Mouse (Mus musculus) testis, adult 10 weeks (tissue): ENCODE results near the gene Plcd4. TPM values are rescaled to one million over a fixed set of nuclear protein-coding genes. Genes with fewer than 3 reads are reported as not detected.

Experiments used
- polyA plus RNA-seq: library from polyadenylated mRNA; stranded (reverse); fragments of 350-450 nt; fragmentation: Illumina TruSeq; extraction: RNeasy Lipid Tissue Mini Kit (QIAGEN cat#74804); gene quantifications from one replicate; pipeline ENCODE4 v1.2.3, GENCODE M21; 2014; ENCODE audit warnings: low read depth, low replicate concordance

The Plcd4 gene
- 174 TPM for polyA plus RNA-seq

DNA sequence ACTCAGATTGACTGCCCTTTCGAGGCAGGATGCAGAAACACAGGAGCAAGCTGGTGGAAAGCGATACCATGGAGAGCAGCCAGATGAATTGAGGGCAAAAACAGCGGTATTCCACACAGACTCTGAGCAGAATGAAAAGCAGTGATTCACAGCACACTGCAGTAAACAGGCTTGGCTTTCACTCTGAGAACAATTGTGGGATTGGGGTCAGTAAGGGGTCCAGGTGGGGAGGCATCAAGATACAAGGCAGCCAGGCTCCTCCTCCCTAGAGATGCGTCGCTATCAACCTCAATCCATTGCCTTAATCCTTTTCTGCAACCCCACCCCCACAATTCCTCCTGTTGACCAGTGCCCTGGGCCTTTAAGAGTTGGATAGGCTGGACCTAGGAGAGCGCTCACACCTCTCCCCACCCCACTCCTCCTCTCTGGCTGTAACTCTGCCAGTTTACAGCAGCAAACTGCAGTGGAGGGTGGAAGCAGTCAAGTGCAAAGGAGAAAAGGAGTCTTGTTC, at the start of gene Plcd4:
TSS of gene Plcd4 (plus strand) at position 438 of the 511 bp plus-strand sequence.

DNA sequence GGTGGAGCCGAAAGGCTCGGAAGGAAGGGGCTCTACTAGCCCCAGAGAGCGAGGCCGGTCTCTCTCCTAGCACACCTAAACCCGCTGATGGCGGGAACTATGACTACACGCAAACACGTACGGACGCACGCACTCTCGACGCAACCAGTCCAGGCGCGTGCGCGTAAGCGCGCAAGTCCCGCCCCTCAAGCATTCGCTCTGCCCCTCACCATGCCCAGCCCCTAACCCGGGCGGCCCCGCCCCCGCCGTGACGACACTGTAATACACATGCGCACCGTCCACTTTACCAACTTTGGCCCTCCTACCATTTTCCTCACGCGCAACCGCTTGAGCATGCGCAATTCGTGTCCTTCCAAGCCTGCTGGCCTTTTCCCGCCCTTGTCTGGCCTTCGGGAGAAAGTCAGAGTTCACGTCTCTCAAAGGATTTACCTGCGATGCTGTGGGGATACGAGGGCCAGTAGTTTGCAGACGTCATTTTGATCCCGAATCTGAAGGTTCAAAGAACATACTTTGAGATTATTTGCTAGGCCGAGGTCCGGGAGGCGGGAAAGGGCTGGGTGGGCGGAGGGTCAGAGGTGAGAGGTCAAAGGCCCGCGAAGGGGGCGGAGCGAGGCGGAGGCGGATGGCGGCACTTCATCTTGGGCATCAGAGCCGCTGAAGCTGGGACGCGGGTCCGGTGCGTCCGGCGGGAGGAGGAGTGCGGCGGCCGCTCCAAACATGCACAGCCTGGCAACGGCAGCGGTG, 36.8 kb upstream of the Plcd4 start, which contains the start of gene Cnot9:
TSS of gene Cnot9 (plus strand) at position 338 of the 744 bp plus-strand sequence.

DNA sequence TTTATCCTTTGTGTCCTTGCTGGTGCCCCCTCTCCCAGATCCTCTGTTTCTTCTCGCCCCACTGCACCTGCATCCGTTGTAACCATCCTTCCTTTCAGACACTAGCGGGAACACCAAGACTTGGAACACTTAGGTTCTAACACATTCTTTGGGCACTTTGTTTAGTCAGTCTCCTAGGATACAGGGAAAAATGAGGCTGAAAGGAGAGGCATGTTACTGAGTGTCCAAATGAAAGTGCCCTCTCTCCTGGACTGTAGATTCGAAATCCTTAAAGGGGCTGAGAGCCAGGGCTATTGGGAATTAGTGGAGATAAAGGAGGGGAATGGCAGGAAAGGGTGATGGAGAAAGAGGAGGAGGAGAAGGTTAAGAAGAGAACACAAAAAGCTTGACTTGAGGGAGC, 1.5 kb downstream of the Plcd4 start, which contains the start of gene Usp37:
TSS of gene Usp37 (minus strand) at position 101 of the 400 bp plus-strand sequence.

DNA sequence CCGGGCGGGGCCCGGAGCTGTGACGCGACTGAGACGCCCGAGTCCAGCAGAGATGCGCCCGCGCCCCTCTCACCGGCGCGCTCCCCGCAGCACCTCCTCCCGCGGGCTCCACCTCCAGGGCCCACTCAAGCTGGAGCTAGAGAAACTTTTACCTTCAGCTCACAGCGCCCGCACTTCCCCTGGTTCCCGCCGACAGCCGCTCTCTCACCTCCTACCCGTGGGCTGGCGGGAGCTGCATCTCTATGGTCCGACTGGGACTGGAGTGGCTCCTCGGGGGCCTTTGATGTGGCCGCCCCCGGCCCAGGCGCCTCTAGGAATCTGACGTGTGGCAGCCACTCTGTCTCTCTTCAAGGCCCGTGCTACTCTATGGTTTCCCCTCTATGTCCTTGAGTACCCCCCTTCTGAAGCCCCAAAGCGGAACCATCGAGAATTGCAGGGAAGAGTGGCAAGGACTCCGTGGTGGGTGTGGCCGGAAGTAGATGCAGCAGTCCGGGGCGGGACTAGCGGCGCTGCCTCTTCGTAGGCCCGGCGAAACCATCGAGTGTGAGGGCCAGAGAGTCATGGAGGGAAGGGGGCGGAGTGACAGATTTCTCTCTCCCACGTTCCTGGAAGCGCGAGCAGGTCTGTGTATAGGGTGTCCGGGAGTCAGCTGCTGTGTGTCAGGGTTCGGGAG, 45.2 kb downstream of the Plcd4 start, which contains the start of the genes Zfp142 and Bcs1l:
TSS of gene Zfp142 (minus strand) at position 474 of the 673 bp plus-strand sequence.
TSS of gene Bcs1l (plus strand) at position 517 of the 673 bp plus-strand sequence.

GRCm38 (mm10) chr1:74601267-74601962, 58.7 kb downstream of the Plcd4 start, which contains the start of the genes Rnf25 and Stk36:
Rnf25 (minus strand) TSS chr1:74601397.
Stk36 (plus strand) TSS chr1:74601445.

Other genes with a start within 250 kb of the Plcd4 start
- gene Tmbim1, start 237.3 kb upstream of the Plcd4 start, polyA plus RNA-seq = 2.1 TPM
- gene Catip, start 180.8 kb upstream of the Plcd4 start, polyA plus RNA-seq = 8.5 TPM
- 0.35 TPM for gene Slc11a1, start 167.7 kb upstream of the Plcd4 start, polyA plus RNA-seq
- gene Ctdsp1, start 151.4 kb upstream of the Plcd4 start, polyA plus RNA-seq = 2.3 TPM
- gene Vil1, start 133.5 kb upstream of the Plcd4 start, polyA plus RNA-seq = 0.08 TPM
- gene Cnot9, start 36.8 kb upstream of the Plcd4 start, polyA plus RNA-seq = 38.2 TPM
- 123 TPM for gene Usp37, start 1.4 kb downstream of the Plcd4 start, polyA plus RNA-seq
- gene Zfp142, start 45.4 kb downstream of the Plcd4 start, polyA plus RNA-seq = 3.1 TPM
- gene Bcs1l, start 45.4 kb downstream of the Plcd4 start, polyA plus RNA-seq = 2.4 TPM
- gene Rnf25, start 58.5 kb downstream of the Plcd4 start, polyA plus RNA-seq = 59.3 TPM
- gene Stk36, start 58.6 kb downstream of the Plcd4 start, polyA plus RNA-seq = 150 TPM
- gene Ttll4, start 118.9 kb downstream of the Plcd4 start, polyA plus RNA-seq = 74.8 TPM
- gene Cyp27a1, start 170.7 kb downstream of the Plcd4 start, polyA plus RNA-seq = 2.7 TPM
- gene Prkag3, start 206.3 kb downstream of the Plcd4 start, polyA plus RNA-seq = 0.08 TPM
- 2.4 TPM for gene Wnt6, start 229.0 kb downstream of the Plcd4 start, polyA plus RNA-seq
- gene Wnt10a, start 248.6 kb downstream of the Plcd4 start, polyA plus RNA-seq = not detected